Mouse (Mus musculus): ENCODE results near the gene Gm42688. TPM values are rescaled to one million over a fixed set of nuclear protein-coding genes. Genes with fewer than 3 reads are reported as not detected.

Gene Gm42688
- polyA plus RNA-seq (2012; rRNA removed) = 9.4 and 10.1 TPM in 2 replicates

DNA sequence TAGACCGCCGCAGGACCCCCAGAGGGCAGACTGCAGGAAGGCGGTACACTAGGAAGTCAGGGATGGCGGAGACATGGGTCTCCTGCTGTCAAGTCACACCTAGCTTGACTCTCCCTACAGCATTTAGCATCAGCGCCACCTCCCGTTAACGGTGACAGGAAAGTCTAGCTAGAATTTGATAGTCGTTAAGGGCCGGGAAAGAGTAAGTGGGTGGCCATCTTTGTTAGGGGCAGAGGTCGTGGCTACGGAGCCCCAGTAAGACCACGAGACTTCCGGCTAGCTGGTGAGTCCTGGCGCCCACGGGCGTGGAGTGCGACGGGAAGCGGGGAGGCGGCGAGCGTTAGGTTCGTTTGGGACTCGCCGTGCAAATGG lies at the start of gene Gm42688, which contains the start of gene Ccdc142:
Gene Gm42688 (plus strand): TSS at position 302 of the 372 bp plus-strand sequence.
Gene Ccdc142 (plus strand): TSS at position 286 of the 372 bp plus-strand sequence.

DNA sequence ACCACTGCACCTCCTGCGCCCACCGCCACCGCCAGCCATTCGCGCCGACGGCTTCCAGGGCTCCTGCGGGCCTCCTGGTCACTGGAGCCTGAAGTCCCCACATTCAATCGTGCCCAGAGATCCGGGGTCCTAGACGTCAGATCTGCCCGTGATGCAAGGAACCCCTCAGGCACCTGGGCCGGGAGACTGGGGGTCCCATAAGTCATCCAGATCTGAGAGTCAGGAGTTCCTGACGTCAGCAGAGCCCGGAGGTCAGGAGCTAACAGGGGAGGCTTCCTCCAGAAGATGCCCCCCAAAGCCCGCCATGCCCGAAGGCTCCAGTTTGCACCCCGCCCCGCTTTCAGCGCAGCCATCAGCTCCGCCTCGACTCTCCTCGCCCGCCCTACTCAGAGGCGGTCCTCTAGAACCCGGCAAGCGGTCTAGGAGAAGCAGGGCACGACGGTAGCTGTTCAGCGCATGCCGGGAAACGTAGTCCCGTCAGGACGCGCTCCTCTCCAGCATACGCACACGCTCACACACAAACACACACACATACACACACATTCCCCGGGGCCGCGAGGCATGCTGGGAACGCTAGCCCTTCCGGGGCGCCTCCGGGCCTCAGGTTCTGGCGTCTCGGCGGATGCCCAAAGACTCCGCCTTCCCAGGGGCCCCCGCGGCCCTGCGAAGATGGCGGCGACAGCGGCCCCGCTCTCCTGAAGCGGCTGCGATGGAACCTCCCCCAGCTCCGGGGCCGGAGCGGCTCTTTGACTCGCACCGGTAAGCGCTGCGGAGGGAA lies 47.2 kb upstream of the Gm42688 start, which contains the start of gene Aup1:
Gene Aup1 (plus strand): TSS at position 448 of the 778 bp plus-strand sequence.

DNA sequence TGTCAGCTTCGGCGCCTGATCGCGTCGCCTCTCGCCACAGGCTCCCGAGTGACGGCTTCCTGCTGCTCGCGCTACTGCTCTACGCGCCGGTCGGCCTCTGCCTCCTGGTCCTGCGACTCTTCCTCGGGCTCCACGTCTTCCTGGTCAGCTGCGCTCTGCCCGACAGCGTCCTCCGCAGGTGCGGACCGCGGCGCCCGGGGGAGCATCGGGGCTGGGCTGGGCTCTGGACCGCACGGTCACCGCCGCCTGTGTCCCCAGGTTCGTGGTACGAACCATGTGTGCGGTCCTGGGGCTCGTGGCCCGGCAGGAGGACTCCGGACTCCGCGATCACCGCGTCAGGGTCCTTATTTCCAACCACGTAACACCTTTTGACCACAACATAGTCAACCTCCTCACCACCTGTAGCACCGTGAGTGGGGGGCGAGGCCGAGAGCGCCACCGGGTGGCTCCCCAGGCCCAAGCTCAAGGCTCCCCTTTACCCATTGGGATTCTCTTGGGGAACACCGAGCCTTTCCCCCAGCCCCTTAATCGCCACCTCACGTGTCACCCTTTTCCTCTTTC lies 46.5 kb upstream of the Gm42688 start, which contains the start of gene Htra2:
Gene Htra2 (minus strand): TSS at position 403 of the 561 bp plus-strand sequence.

DNA sequence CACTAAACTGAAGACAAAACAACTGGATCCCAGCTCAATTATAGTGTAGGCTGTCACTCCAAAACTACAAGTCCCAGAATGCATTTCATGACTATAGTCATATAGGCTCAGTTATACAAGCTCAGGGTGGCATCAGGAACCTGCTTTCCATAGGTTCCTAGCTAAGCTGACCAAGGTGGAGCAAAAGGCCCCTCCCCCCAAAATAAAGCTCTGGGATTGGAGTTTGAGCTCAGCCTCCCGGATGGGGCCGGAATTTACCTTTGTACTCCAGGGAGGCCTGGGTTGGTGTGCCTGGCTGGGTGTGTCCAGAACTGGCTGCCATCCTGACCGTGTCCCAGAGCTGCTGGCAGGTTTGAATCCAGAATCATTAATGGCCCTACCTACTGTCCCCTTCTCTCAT lies 43.6 kb upstream of the Gm42688 start, which contains the start of gene Dqx1:
Gene Dqx1 (plus strand): TSS at position 55 of the 400 bp plus-strand sequence.

DNA sequence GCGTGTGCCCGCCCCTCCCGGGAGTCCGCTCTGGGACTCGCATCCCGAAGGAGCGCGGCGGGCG lies 31.3 kb upstream of the Gm42688 start, which contains the start of gene Tlx2:
Gene Tlx2 (minus strand): TSS at position 47 of the 64 bp plus-strand sequence.

DNA sequence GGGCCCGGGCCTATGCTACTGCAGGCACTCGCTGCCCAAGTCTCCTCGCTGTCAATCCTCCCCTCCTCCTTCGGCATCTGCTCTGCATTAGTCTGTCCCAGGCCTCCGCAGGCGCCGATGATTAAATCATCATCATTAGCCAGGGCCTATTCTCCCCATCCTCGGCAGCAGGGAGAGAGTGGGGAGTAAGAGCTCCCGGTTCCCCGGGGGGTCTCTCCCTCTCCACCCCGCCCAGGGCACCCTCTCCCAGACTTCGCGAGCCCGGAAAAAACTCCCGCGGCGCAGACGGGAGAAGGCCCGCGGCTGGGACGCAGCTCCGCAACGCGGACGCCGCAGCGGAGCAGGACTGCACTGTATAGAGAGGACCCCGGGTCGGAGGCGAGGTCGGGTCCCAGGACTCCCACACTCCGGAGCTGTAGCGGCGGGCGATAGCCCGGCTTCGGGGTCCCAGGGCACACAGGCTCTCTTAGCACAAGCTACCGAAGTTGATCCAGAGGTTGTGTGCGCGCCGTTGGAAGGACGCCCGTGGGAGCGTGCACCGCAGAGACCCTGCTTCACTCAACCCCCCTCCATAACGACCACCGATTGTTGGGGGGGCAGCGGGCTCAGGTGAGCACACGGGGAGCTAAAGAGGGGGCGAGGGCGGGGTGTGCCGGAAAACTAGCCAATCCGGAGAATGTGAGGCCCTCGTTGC lies 23.6 kb upstream of the Gm42688 start, which contains the start of gene Pcgf1:
Gene Pcgf1 (plus strand): TSS at position 240 of the 694 bp plus-strand sequence.

DNA sequence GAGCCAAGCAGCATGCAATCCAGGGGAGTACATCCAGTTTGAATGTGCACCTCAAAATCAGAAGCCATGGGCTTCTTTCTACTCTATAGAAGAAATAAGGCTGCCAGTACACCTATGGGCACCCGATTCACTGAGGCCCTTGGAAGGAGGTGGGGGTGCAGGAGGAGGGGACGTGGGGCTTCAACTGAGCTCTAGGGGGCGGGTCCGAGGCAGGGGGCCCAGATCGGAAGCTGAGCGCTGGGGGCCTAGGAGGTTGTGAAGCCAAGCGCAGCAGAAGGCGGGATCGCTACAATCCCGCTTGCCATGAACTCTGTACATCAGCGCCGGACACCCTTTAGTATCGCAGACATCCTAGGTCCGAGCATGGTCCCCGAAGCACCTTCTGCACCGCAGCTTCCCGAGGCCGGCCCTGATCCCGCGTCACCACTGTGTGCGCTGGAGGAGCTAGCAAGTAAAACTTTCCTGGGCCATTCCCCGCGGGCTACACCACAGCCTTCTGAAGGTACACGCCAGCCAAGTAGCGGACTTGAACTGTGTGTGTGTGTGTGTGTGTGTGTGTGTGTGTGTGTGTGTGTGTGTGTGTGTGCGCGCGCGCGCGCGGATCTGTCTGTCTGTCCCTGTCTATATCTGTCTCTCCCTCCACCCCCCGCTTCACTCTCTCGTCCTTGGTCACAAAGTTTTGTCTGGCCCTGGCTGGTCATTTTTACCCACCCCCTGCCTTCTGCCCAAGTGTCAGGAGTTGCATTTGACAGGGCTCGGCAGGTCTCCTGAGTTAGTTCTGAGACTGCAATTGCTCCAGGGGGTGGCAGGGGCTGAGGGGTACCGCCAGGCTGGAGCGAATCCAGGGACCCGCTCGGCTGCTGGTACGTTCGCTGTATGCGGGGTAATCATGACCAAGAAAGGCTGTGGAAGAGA lies 15.0 kb upstream of the Gm42688 start, which contains the start of gene Lbx2:
Gene Lbx2 (plus strand): TSS at position 247 of the 915 bp plus-strand sequence.

DNA sequence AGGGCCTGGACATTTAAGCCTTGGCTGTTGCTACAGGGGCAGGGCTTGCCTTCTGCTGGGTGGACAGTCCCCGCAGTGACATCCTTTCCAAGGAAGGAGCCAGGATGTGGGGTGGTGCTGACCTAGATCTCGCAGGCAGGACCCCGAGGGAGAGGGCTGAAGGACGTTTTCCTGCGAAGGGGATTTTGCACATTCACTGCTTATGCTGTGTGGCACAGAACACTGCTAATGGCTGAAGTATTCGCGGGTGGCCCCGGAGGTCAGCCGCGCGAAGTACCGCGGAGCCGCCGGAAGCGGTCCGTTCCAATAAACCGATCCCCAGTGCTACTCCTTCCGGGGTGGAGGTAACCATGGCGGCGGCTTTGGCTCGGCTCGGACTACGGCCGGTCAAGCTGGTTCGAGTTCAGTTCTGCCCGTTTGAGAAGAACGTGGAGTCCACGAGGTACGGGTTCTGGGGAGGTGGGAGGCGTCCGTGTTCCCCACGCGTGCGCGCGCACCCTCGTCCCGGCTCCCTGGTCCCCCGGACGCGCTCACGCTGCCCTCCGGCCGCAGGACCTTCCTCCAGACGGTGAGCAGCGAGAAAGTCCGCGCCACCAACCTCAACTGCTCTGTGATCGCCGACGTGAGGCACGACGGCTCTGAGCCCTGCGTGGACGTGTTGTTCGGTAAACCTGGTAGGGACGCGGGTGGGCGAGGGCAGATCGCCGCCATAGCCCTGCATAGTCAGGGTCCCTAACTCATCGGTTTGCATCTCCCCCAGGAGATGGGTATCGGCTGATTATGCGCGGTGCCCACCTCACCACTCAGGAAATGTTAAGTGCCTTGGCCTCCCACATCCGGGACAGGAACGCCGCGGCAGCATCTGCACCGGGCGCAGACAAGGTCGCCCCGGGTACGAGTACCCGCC lies 7.6 kb downstream of the Gm42688 start, which contains the start of gene Mrpl53:
Gene Mrpl53 (plus strand): TSS at position 279 of the 907 bp plus-strand sequence.

DNA sequence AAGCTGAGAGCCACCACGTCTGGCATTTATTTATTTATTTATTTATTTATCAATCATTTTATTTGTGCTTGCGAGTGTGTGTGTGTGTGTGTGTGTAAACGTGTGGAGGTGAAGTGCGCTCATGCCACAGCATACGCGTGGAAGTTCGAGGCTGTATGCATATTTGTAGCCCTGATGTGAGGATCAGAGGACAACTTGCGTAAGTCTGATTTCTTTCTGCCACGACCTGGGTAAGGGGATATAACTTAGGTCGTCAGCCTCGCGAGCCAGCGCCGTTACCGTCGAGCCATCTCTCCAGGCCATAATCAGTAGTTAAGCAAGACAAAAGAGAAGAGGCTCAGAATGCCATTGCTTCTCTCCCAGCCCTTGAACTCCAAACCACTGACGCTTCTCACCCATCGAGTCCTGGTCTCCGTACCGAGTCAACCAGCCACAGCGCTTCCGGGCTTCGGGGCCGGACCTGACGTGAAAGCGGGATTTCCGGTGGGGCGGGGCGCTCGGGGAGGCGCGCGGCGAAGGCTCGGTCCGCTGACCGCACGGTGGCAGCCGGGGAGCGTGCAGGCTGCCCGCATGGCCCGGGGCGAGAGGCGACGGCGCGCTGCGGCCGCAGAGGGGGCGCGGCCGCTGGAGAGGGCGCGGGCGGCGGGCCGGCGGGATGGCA lies 13.7 kb downstream of the Gm42688 start, which contains the start of gene Mogs:
Gene Mogs (plus strand): TSS at position 486 of the 661 bp plus-strand sequence.

DNA sequence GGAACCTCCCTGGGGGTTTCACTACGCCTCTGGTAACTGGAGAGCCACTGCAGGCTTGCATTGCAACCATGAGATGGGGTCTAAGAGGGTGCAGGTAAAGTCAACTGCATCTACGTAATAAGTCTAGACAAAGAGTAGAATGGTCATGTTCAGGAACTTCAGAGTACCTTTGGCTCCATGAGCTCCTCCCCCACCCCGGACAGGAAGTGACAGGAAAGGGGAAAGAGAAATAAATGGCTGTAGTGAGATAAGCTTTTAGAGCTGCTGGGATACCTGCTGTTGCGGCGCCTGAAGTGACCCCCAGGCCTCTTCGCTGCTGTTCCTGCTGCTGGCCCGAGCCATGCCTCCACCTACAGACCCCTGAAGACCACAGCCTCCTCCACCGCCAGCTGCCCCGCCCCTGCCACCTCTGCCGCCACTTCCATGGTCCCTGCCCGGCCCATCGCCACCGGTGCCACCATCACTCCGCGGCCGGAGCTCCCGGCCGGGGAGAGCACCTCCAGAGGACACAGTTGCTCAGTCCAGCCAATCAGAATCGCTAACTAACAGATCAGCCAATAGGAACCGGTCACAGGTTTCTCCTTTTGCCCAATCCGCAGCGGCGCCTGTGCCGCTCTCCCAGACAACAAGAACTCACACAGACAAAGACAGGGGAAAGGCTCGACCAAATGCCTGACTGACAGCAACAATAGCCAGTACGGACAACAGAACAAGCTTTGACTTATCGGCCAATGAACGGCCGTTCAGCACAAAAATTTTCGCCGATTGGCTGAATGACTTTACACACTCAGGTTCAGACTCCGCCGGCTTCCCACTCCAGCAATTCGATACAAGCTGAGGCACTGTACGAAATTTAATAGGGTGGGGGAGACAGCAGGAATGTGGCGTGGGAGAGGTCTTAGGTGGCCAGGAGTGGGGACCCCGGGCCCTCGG lies 19.8 kb downstream of the Gm42688 start, which contains the start of gene Wbp1:
Gene Wbp1 (minus strand): TSS at position 630 of the 933 bp plus-strand sequence.

DNA sequence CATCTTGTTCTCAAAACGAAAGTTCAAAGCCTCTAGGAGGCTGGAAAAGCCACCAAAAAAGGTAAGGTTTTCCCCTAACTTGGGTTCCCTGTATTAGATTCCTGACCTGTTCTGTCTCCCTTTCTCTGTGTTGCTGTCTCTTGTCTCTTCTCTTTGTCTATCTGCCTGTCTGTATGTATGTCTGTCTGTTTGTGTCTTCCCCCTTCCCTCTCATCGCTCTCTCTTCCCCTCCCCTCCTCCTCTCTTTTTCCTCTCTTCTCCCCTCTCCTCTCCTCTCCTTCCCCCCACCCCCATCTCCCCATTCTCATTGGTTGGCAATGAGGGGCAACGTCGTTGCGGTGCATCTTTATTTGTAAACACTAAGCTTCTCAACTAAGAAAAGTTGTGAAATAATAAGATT lies 23.9 kb downstream of the Gm42688 start, which contains the start of gene Ino80b:
Gene Ino80b (minus strand): TSS at position 101 of the 400 bp plus-strand sequence.

DNA sequence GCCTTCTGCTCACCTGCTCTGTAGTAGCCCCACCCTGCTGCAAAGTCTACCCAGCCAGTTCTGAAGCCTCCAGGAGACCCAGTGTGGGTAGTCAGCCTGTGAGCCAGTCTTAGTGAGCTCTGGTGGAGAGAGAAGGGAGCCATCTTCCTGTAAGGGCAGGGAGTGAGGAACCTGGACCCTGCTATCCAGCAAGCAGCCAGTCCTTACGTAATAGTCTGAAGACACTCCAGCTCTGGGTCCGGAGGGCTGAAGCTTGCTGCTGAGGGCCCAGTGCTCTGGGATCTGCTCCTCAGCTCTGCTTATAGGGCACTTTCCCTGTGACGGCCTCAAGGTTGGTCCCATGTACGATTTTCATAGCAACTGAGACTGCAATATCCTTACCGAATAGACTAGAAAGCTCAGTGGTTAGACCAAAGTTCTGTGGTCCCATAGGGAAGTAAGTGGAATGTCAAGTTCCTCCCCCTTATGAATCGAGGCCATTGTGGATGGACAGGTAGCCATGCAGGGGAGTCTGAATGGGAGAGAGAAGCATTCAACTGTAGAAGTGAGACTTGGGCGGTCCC lies 33.6 kb downstream of the Gm42688 start, which contains the start of gene Rtkn:
Gene Rtkn (plus strand): TSS at position 513 of the 563 bp plus-strand sequence.

DNA sequence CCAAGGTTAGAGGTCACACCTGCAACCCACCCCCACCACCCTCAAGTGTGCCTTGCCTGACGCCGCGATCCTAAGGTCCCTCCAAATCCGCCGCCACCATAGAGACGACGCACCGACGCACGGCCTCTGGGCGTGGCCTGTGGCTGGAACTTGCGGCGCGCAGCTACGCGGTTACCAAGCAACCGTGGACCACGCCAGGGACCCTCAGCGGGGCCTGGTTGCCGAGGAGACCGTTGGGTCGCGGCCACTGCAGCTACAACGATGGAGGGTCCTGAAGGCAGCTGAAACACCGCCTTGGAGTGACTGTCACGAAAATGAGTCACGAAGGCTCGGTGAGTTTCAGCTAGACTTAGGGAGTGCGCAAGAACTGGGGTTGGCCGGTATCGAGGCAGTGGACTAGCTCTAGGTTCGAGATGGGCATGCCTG lies 54.9 kb downstream of the Gm42688 start, which contains the start of the genes Wdr54 and 1700003E16Rik:
Gene Wdr54 (minus strand): TSS at position 139 of the 426 bp plus-strand sequence.
Gene 1700003E16Rik (plus strand): TSS at position 146 of the 426 bp plus-strand sequence.

Other genes starting within 250 kb of the Gm42688 start
- gene Sema4f, start 161.8 kb upstream of the Gm42688 start, polyA plus RNA-seq (2012; rRNA removed) = 17.5 and 21.0 TPM in 2 replicates
- 0.12 and 0.28 TPM in 2 replicates for gene M1ap, start 154.7 kb upstream of the Gm42688 start, polyA plus RNA-seq (2012; rRNA removed)
- 3.2 and 7.1 TPM in 2 replicates for gene Dok1, start 68.1 kb upstream of the Gm42688 start, polyA plus RNA-seq (2012; rRNA removed)
- gene Loxl3, start 67.4 kb upstream of the Gm42688 start, polyA plus RNA-seq (2012; rRNA removed) = 8.4 and 18.4 TPM in 2 replicates
- gene Aup1, start 47.1 kb upstream of the Gm42688 start, polyA plus RNA-seq (2012; rRNA removed) = 306 and 308 TPM in 2 replicates
- 83.5 and 85.6 TPM in 2 replicates for gene Htra2, start 46.3 kb upstream of the Gm42688 start, polyA plus RNA-seq (2012; rRNA removed)
- gene Dqx1, start 43.8 kb upstream of the Gm42688 start, polyA plus RNA-seq (2012; rRNA removed) = 1.4 and 1.5 TPM in 2 replicates
- gene Tlx2, start 31.3 kb upstream of the Gm42688 start, polyA plus RNA-seq (2012; rRNA removed) = 0.28 and 3.1 TPM in 2 replicates
- 62.5 and 64.1 TPM in 2 replicates for gene Pcgf1, start 23.7 kb upstream of the Gm42688 start, polyA plus RNA-seq (2012; rRNA removed)
- 0.46 and 0.70 TPM in 2 replicates for gene Lbx2, start 15.2 kb upstream of the Gm42688 start, polyA plus RNA-seq (2012; rRNA removed)
- 8.7 and 9.8 TPM in 2 replicates for gene Ccdc142, start within 50 bp of the Gm42688 start, polyA plus RNA-seq (2012; rRNA removed)
- 114 and 124 TPM in 2 replicates for gene Mrpl53, start 7.4 kb downstream of the Gm42688 start, polyA plus RNA-seq (2012; rRNA removed)
- 51.7 and 54.5 TPM in 2 replicates for gene Mogs, start 13.9 kb downstream of the Gm42688 start, polyA plus RNA-seq (2012; rRNA removed)
- 283 and 344 TPM in 2 replicates for gene Wbp1, start 19.9 kb downstream of the Gm42688 start, polyA plus RNA-seq (2012; rRNA removed)
- gene Ino80b, start 23.8 kb downstream of the Gm42688 start, polyA plus RNA-seq (2012; rRNA removed) = 44.4 and 48.3 TPM in 2 replicates
- gene Rtkn, start 33.8 kb downstream of the Gm42688 start, polyA plus RNA-seq (2012; rRNA removed) = 31.1 and 51.8 TPM in 2 replicates
- 22.1 and 23.0 TPM in 2 replicates for gene Wdr54, start 54.8 kb downstream of the Gm42688 start, polyA plus RNA-seq (2012; rRNA removed)
- gene 1700003E16Rik, start 54.8 kb downstream of the Gm42688 start, polyA plus RNA-seq (2012; rRNA removed) = 2.3 and 2.5 TPM in 2 replicates
- gene Dctn1, start 64.3 kb downstream of the Gm42688 start, polyA plus RNA-seq (2012; rRNA removed) = 202 and 214 TPM in 2 replicates
- 3.4 and 4.1 TPM in 2 replicates for gene Slc4a5, start 118.2 kb downstream of the Gm42688 start, polyA plus RNA-seq (2012; rRNA removed)
- 18.8 and 20.9 TPM in 2 replicates for gene Mthfd2, start 224.3 kb downstream of the Gm42688 start, polyA plus RNA-seq (2012; rRNA removed)
- 28.4 and 29.6 TPM in 2 replicates for gene Mob1a, start 224.4 kb downstream of the Gm42688 start, polyA plus RNA-seq (2012; rRNA removed)
- 35.8 and 40.1 TPM in 2 replicates for gene Bola3, start 247.5 kb downstream of the Gm42688 start, polyA plus RNA-seq (2012; rRNA removed)

All from central nervous system, embryonic 14 days (tissue).